Mouse (Mus musculus) hindbrain, postnatal 0 days (tissue): ENCODE measurements around the gene Wdr60. TPM values are rescaled to one million over a fixed set of nuclear protein-coding genes. Genes with fewer than 3 reads are reported as not detected.

Experiments
- ATAC-seq: fragments of 200-750 bp; cut with Nextera tagmentation; 2 replicates; pipeline ENCODE4 v1.8.0; 2017; ENCODE audit warnings: mild to moderate bottlenecking, moderate TSS enrichment, moderate library complexity
- DNase-seq: peaks from one replicate; pipeline ENCODE4 v3.0.0-alpha.2; 2015; ENCODE audit warnings: low spot score
- H3K27ac ChIP-seq: fragments of 300-500 bp; sonication (generic); 2 replicates; pipeline ENCODE4 v1.5.1; 2014; ENCODE audit warnings: mild to moderate bottlenecking
- H3K27me3 ChIP-seq: fragments of 300-500 bp; sonication (generic); 2 replicates; pipeline ENCODE4 v1.6.1; 2014; ENCODE audit warnings: low read length, mixed read lengths; ENCODE audit not compliant: insufficient read depth
- H3K36me3 ChIP-seq: fragments of 300-500 bp; sonication (generic); 2 replicates; pipeline ENCODE4 v1.6.1; 2014; ENCODE audit warnings: low read length, mixed read lengths; ENCODE audit not compliant: insufficient read depth
- H3K4me1 ChIP-seq: fragments of 300-500 bp; sonication (generic); 2 replicates; pipeline ENCODE4 v1.6.1; 2014; ENCODE audit warnings: antibody characterized with exemption, low read length, mixed read lengths; ENCODE audit not compliant: insufficient read depth
- H3K4me2 ChIP-seq: fragments of 300-500 bp; sonication (generic); 2 replicates; pipeline ENCODE4 v1.6.1; 2014; ENCODE audit warnings: low read depth, mild to moderate bottlenecking, low read length, moderate library complexity, mixed read lengths
- H3K4me3 ChIP-seq: fragments of 300-500 bp; sonication (generic); 2 replicates; pipeline ENCODE4 v1.5.1; 2014; ENCODE audit warnings: low read length
- H3K9ac ChIP-seq: fragments of 300-500 bp; sonication (generic); replicated peaks from 2 replicates; pipeline ENCODE4 v1.6.1; 2014; ENCODE audit warnings: mild to moderate bottlenecking, low read length, moderate library complexity, mixed read lengths
- H3K9me3 ChIP-seq: fragments of 300-500 bp; sonication (generic); 2 replicates; pipeline ENCODE4 v1.6.1; 2016; ENCODE audit warnings: low read length, mixed read lengths
- CTCF ChIP-seq: IDR thresholded peaks from 2 replicates; pipeline ENCODE4 v1.5.1; 2016; ENCODE audit warnings: antibody characterized with exemption, control low read depth, low read depth
- WGBS: fragments of 180-500 bp; shearing (Covaris S2); extraction: QIAGEN DNeasy Blood & Tissue Kit; methylation state at CpG from one replicate; pipeline ENCODE4 v1.1.7; 2014; 5-methylcytosine and 5-hydroxymethylcytosine counted together
- polyA plus RNA-seq: library from polyadenylated mRNA; unstranded; fragments of >200 nt; fragmentation: Nextera tagmentation; extraction: Ambion mirVana; gene quantifications from 2 replicates; pipeline ENCODE4 v1.2.1, GENCODE M21; 2015
- total RNA-seq: library from RNA; depleted of rRNA; stranded (reverse); fragments of >200 nt; gene quantifications from 2 replicates; pipeline ENCODE4 v1.2.3, GENCODE M21; 2014

The Wdr60 gene
- total and polyA plus RNA-seq, 2 experiments from 2014 or later = 8.4 to 16.8 TPM

- no peaks in the 10 kb centered on the region for H3K4me1 ChIP-seq
- no peak overlapping the region for H3K4me3 ChIP-seq
- H3K36me3 ChIP-seq = no peaks in the 10 kb centered on the region
- no peak overlapping the region for H3K4me2 ChIP-seq
- H3K27me3 ChIP-seq = no peaks in the 10 kb centered on the region
- ATAC-seq (no peak), DNase-seq (no peak)
- no peak overlapping the region for H3K27ac ChIP-seq
- 93% methylated on average over 1 of the region's 1 CpGs for WGBS
- TF ChIP-seq CTCF = no peak
- no peak overlapping the region for H3K9ac ChIP-seq
- H3K9me3 ChIP-seq = no peaks in the 10 kb centered on the region
Measured at GRCm38 (mm10) chr12:116270538-116270937, 7.7 kb upstream of the Wdr60 start.

- Histone ChIP-seq H3K9me3 (no peaks in the 10 kb centered on the region), H3K9ac (no peak overlapping the region), H3K4me1 (no peaks in the 10 kb centered on the region), H3K4me3 (no peak overlapping the region), H3K27ac (no peak overlapping the region), H3K4me2 (no peak overlapping the region), H3K36me3 (no peaks in the 10 kb centered on the region), H3K27me3 (no peaks in the 10 kb centered on the region)
- ATAC-seq = no peak
- no peak for TF ChIP-seq CTCF
- no peak for DNase-seq
- 81% methylated on average over 5 of the region's 5 CpGs for WGBS
Measured at GRCm38 (mm10) chr12:116269450-116269849, 6.6 kb upstream of the Wdr60 start.

GRCm38 (mm10) chr12:116265275-116265674, 2.5 kb upstream of the Wdr60 start:
- no peak overlapping the region for H3K27ac ChIP-seq
- no peaks in the 10 kb centered on the region for H3K36me3 ChIP-seq
- TF ChIP-seq CTCF = no peak
- no peak for ATAC-seq
- DNase-seq = no peak
- WGBS = 82% methylated on average over 2 of the region's 2 CpGs
- no peak overlapping the region for H3K4me2 ChIP-seq
- H3K4me1 ChIP-seq = no peaks in the 10 kb centered on the region
- H3K9ac ChIP-seq = no peak overlapping the region
- H3K9me3 ChIP-seq = no peaks in the 10 kb centered on the region
- no peak overlapping the region for H3K4me3 ChIP-seq
- H3K27me3 ChIP-seq = no peaks in the 10 kb centered on the region

GRCm38 (mm10) chr12:116264756-116265155, 1.9 kb upstream of the Wdr60 start:
- ATAC-seq = no peak
- H3K4me3 ChIP-seq = no peak overlapping the region
- H3K9me3 ChIP-seq = no peaks in the 10 kb centered on the region
- WGBS = 87% methylated on average over 2 of the region's 2 CpGs
- no peak for DNase-seq
- no peaks in the 10 kb centered on the region for H3K36me3 ChIP-seq
- H3K9ac ChIP-seq = no peak overlapping the region
- TF ChIP-seq CTCF = no peak
- H3K27me3 ChIP-seq = no peaks in the 10 kb centered on the region
- H3K4me2 ChIP-seq = no peak overlapping the region
- no peak overlapping the region for H3K27ac ChIP-seq
- H3K4me1 ChIP-seq = no peaks in the 10 kb centered on the region

GRCm38 (mm10) chr12:116258321-116258720, 4.5 kb downstream of the Wdr60 start:
- TF ChIP-seq CTCF = no peak
- Histone ChIP-seq H3K4me2 (no peak overlapping the region), H3K9me3 (no peaks in the 10 kb centered on the region), H3K36me3 (peaks cover 9% of the 10 kb centered on the region; the same call in 1 of the 2 replicates), H3K27ac (no peak overlapping the region), H3K4me3 (no peak overlapping the region), H3K9ac (no peak overlapping the region), H3K27me3 (no peaks in the 10 kb centered on the region), H3K4me1 (no peaks in the 10 kb centered on the region)
- no peak for ATAC-seq
- WGBS = 86% methylated on average over 2 of the region's 2 CpGs
- DNase-seq = no peak

GRCm38 (mm10) chr12:116255636-116256035, 7.2 kb downstream of the Wdr60 start:
- H3K4me3 ChIP-seq = no peak overlapping the region
- no peak for TF ChIP-seq CTCF
- H3K27ac ChIP-seq = no peak overlapping the region
- H3K27me3 ChIP-seq = no peaks in the 10 kb centered on the region
- no peak for ATAC-seq
- H3K4me2 ChIP-seq = no peak overlapping the region
- H3K36me3 ChIP-seq = peaks cover 9% of the 10 kb centered on the region; the same call in 1 of the 2 replicates
- no peak for DNase-seq
- no peaks in the 10 kb centered on the region for H3K9me3 ChIP-seq
- H3K9ac ChIP-seq = no peak overlapping the region
- H3K4me1 ChIP-seq = no peaks in the 10 kb centered on the region
- 93% methylated on average over 11 of the region's 11 CpGs for WGBS

GRCm38 (mm10) chr12:116254652-116255051, 8.2 kb downstream of the Wdr60 start:
- H3K9me3 ChIP-seq = no peaks in the 10 kb centered on the region
- H3K4me3 ChIP-seq = no peak overlapping the region
- ATAC-seq = no peak
- no peak for DNase-seq
- H3K4me2 ChIP-seq = no peak overlapping the region
- no peak for TF ChIP-seq CTCF
- H3K27ac ChIP-seq = no peak overlapping the region
- 88% methylated on average over 8 of the region's 8 CpGs for WGBS
- peaks cover 9% of the 10 kb centered on the region; the same call in 1 of the 2 replicates for H3K36me3 ChIP-seq
- no peaks in the 10 kb centered on the region for H3K27me3 ChIP-seq
- H3K9ac ChIP-seq = no peak overlapping the region
- no peaks in the 10 kb centered on the region for H3K4me1 ChIP-seq
